32 mouse cellular contexts compared by ENCODE assay signal in genomic region chr2:181720061-181720460, GRCm38 (mm10). TPM values are rescaled to one million over a fixed set of nuclear protein-coding genes. Genes with fewer than 3 reads are reported as not detected.
DNase-seq lines count a peak whose midpoint lies in the region; TF ChIP-seq lines count a peak whose summit lies in the region.
"Had no signal": no experiment of that assay in that cellular context is flagged by ENCODE, and none has a peak within 500 bp of the region (broad histone marks: within the 10 kb centered on the region; RNA-seq: fewer than 3 reads in every experiment).

No protein-coding gene starts in this region.

- H3K27ac ChIP-seq in thymus, adult 2 months (ENCODE audit: control insufficient read depth, insufficient read depth, low read length): no peak overlapping the region
- H3K27ac ChIP-seq: embryonic facial prominence, embryonic 12.5 days; hindbrain, embryonic 15.5 days; limb, embryonic 12.5 days; macrophage; stomach, postnatal 0 days had no signal

- no peak for TF ChIP-seq POLR2A in thymus, adult 2 months (IDR thresholded peaks at IDR 0.05; ENCODE audit: control insufficient read depth, extremely low read depth, insufficient read depth, low read length, poor library complexity)

- peak; percentile 60 for DNase-seq in cerebellum, adult 11-12 months
- no peak for DNase-seq in cerebellum, adult 11 months
- DNase-seq in left cerebral cortex, postnatal 4 days: peak; percentile 23
- DNase-seq in left cerebral cortex, adult 8-10 months (ENCODE audit: low spot score in 2 of 2): no peak
- DNase-seq in cerebellum, adult 18-20 months: peak; percentile 45 to 58
- peak; percentile 46 to 59 for DNase-seq in cerebellum, postnatal 14 days
- no peak for DNase-seq in thymus, adult 2 months
- no peak for DNase-seq in urinary bladder, postnatal 4 days (ENCODE audit: low spot score in 2 of 2)
- DNase-seq: gastrocnemius, postnatal 36 days; heart, postnatal 36 days; liver, postnatal 0 days; right cerebral cortex, postnatal 14 days; thymus, postnatal 14 days had no signal

- TF ChIP-seq CTCF in thymus, adult 2 months (IDR thresholded peaks at IDR 0.05; ENCODE audit: borderline replicate concordance, control insufficient read depth, extremely low read depth, insufficient read depth, low read length, poor library complexity): no peak

- intact Hi-C loops in left cerebral cortex, postnatal 4 days (cut with DNase I): loop anchor here (10.0 kb wide), 1 partner anchor 145 kb away; the partner anchor contains the start of gene Polr3k

- peaks cover 1% of the 10 kb centered on the region; the same call in 1 of the 2 replicates for H3K4me1 ChIP-seq in thymus, adult 2 months (replicated peaks; ENCODE audit: control insufficient read depth, insufficient read depth, low read length)

- no peaks in the 10 kb centered on the region for H3K27me3 ChIP-seq in thymus, adult 2 months (ENCODE audit: control insufficient read depth, insufficient read depth, low read length)
- H3K27me3 ChIP-seq: embryonic facial prominence, embryonic 12.5 days; hindbrain, embryonic 15.5 days; limb, embryonic 12.5 days had no signal

- no peak overlapping the region for H3K4me3 ChIP-seq in thymus, adult 2 months (ENCODE audit: control insufficient read depth, insufficient read depth, low read length)
- H3K4me3 ChIP-seq: embryonic facial prominence, embryonic 12.5 days; hindbrain, embryonic 15.5 days; limb, embryonic 12.5 days had no signal

- WGBS in thymus, adult 2 months: 49% methylated on average over 3 of the region's 3 CpGs

- H3K36me3 ChIP-seq in thymus, adult 2 months (ENCODE audit: control insufficient read depth, insufficient read depth, low read length): no peaks in the 10 kb centered on the region
- H3K36me3 ChIP-seq: embryonic facial prominence, embryonic 12.5 days; limb, embryonic 12.5 days had no signal

RNA-seq across cellular contexts. Expression of gene Oprl1, which starts 5.2 kb away (rescaled TPM):
- total RNA-seq in left cerebral cortex, postnatal 4 days (2021): 10 to 100 TPM; 73.1 to 73.8 TPM
- total RNA-seq in left cerebral cortex, adult 8-10 months (2022): 10 to 100 TPM; 47.1 to 59.7 (median 55.7) TPM
- 0.24 and 0.38 TPM in 2 replicates for polyA plus RNA-seq in thymus, adult 2 months (2012; rRNA removed)
- total RNA-seq: gastrocnemius, adult 18-20 months; gastrocnemius, postnatal 36 days; heart, postnatal 36 days; monocyte, adult 5-6 weeks had no signal
- polyA plus RNA-seq: macrophage had no signal

RNA-seq across cellular contexts. Expression of gene Lkaaear1, which starts 21.8 kb away (rescaled TPM):
- not detected for total RNA-seq in left cerebral cortex, postnatal 4 days (2021)
- not detected for total RNA-seq in left cerebral cortex, adult 8-10 months (2022)
- polyA plus RNA-seq in thymus, adult 2 months (2012; rRNA removed): not detected in 2 replicates
- total RNA-seq: adrenal gland, adult 18-20 months; adrenal gland, postnatal 4 days; gastrocnemius, adult 18-20 months; gastrocnemius, postnatal 36 days; heart, adult 8-10 months; heart, postnatal 36 days; layer of hippocampus, postnatal 10 days; monocyte, adult 5-6 weeks; neutrophil, adult 5-6 weeks had no signal
- polyA plus RNA-seq: embryonic facial prominence, embryonic 12.5 days; forebrain, embryonic 11.5 days; heart, embryonic 14.5 days; hindbrain, embryonic 15.5 days; intestine, postnatal 0 days; kidney, embryonic 16.5 days; large intestine, adult 2 months; limb, embryonic 12.5 days; liver, embryonic 11.5 days; liver, postnatal 0 days; lung, postnatal 0 days; macrophage; stomach, postnatal 0 days had no signal

RNA-seq across cellular contexts. Expression of gene Rgs19, which starts 26.3 kb away (rescaled TPM):
- total RNA-seq in left cerebral cortex, postnatal 4 days (2021): 10 to 100 TPM; 39.0 to 49.4 TPM
- total RNA-seq in left cerebral cortex, adult 8-10 months (2022): 10 to 100 TPM; 21.9 to 35.9 (median 26.8) TPM
- polyA plus RNA-seq in thymus, adult 2 months (2012; rRNA removed): 255 and 260 TPM in 2 replicates

RNA-seq across cellular contexts. Expression of gene Tcea2, which starts 40.0 kb away (rescaled TPM):
- total RNA-seq in left cerebral cortex, postnatal 4 days (2021): 10 to 100 TPM; 57.8 to 62.4 TPM
- 10 to 100 TPM; 64.2 to 70.0 (median 65.5) TPM for total RNA-seq in left cerebral cortex, adult 8-10 months (2022)
- 9.0 and 13.8 TPM in 2 replicates for polyA plus RNA-seq in thymus, adult 2 months (2012; rRNA removed)

RNA-seq across cellular contexts. Expression of gene Myt1, which starts 43.1 kb away (rescaled TPM):
- 10 to 100 TPM; 35.7 to 37.7 TPM for total RNA-seq in left cerebral cortex, postnatal 4 days (2021)
- 10 to 100 TPM; 14.7 to 25.9 (median 18.6) TPM for total RNA-seq in left cerebral cortex, adult 8-10 months (2022)
- 0.03 and 0.04 TPM in 2 replicates for polyA plus RNA-seq in thymus, adult 2 months (2012; rRNA removed)
- total RNA-seq: gastrocnemius, adult 18-20 months; gastrocnemius, postnatal 36 days; heart, adult 8-10 months; heart, postnatal 36 days had no signal
- polyA plus RNA-seq: liver, postnatal 0 days; lung, postnatal 0 days; macrophage had no signal

Comparison
In these comparisons a context has a peak if more than half of its experiments do, and no peak if none do; other contexts are left out.
1. DNase-seq: peak in cerebellum, adult 11-12 months (single experiment), left cerebral cortex, postnatal 4 days (single experiment), cerebellum, adult 18-20 months (2 of 2) and cerebellum, postnatal 14 days (2 of 2); none in cerebellum, adult 11 months (single experiment), left cerebral cortex, adult 8-10 months (0 of 2), thymus, adult 2 months (single experiment) and urinary bladder, postnatal 4 days (0 of 2).